Mouse (Mus musculus) cerebellum, postnatal 4 days (tissue): ENCODE results near the gene Cst7.

Experiments
- DNase-seq, 2 experiments: peaks; one replicate each; pipeline ENCODE4 v3.0.0; 2022; ENCODE audit warnings: low spot score in 2 of 2, mixed read lengths in 1 of 2

The Cst7 gene

GRCm38 (mm10) chr2:150624926-150625325, 54.7 kb downstream of the Cst7 start:
- DNase-seq, result no peak

GRCm38 (mm10) chr2:150627140-150627539, 56.9 kb downstream of the Cst7 start:
- DNase-seq, result no peak
